Comparison of ENCODE assay signal across 7 mouse cellular contexts in the genomic region with DNA sequence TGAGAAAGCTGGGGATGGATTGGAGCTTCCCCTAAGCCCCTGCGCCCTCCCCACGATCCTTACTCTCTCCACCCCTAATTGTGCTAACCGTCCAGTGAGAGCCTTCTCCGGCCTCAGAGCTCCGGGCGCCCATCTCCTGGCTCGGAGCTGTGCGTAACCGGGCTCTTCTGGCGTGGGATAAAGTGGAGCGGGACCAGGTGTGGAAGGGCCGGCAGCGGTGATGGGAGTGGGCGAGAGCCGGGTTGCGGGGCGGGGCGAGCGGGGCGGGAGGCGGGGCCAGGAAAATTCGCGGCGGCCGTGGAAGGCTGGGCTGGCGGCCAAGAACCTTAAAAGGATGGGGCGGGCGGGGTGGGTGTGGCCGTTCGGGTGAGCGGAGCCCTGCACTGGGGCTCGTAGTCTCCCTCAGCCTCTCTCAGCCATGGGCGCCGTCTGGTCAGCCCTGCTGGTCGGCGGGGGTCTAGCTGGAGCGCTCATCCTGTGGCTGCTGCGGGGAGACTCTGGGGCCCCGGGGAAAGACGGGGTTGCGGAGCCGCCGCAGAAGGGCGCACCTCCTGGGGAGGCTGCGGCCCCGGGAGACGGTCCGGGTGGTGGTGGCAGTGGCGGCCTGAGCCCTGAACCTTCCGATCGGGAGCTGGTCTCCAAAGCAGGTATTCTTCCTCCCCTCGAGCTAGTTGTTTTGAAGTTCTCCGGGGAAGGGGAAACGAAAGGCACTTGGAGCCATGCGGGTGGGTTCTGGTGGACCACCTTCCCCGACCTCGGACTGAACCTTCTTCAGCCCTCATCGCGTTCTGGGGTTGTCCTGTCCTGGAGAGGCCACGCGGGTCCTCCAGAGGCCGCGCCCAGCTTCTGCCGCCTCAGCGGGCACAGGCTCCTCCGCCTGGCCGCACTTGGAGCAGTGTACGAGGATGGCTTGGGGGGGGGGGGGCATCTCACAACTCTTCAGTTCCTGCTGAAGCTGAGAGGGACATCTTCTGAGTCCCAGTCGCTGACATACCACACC. TPM values are rescaled to one million over a fixed set of nuclear protein-coding genes. Genes with fewer than 3 reads are reported as not detected.
DNase-seq lines count a peak whose midpoint lies in the region; ATAC-seq and TF ChIP-seq lines count a peak whose summit lies in the region.

A gene (plus strand): TSS at position 351 of the 1,000 bp plus-strand sequence.

- peaks cover 16% of the 10 kb centered on the region for H3K27me3 ChIP-seq in liver, embryonic 11.5 days (replicated peaks; ENCODE audit: control insufficient read depth, insufficient read depth, low read length)
- H3K27me3 ChIP-seq in splenic B cell, adult 2 months (ENCODE audit: control insufficient read depth, insufficient read depth, low read length, poor library complexity, severe bottlenecking) = no peaks in the 10 kb centered on the region

- TF ChIP-seq CTCF in brain, embryonic 14.5 days (IDR thresholded peaks at IDR 0.05; ENCODE audit: borderline replicate concordance, extremely low read depth, insufficient read depth, insufficient read length) = no peak

- DNase-seq in NIH3T3 (ENCODE audit: low read depth) = peak; percentile 78
- peak; percentile 79 for DNase-seq in brain, embryonic 14.5 days (ENCODE audit: low read depth)
- peak; percentile 78 for DNase-seq in gastrocnemius, postnatal 14 days
- peak; percentile 67 for DNase-seq in induced T-regulatory cell, adult 2 months (ENCODE audit: low read depth)
- peak; percentile 75 for DNase-seq in liver, embryonic 11.5 days (ENCODE audit: low spot score)
- peak; percentile 25 for DNase-seq in splenic B cell, adult 2 months (ENCODE audit: low read depth, low spot score)

- intact Hi-C loops in gastrocnemius, postnatal 14 days (cut with DNase I; ENCODE audit: low total_unique reads) = no loop called here

- peak within 1 kb of the TSS; percentile 84 for H3K4me2 ChIP-seq in liver, embryonic 11.5 days

- ATAC-seq in liver, embryonic 11.5 days (replicated peaks; ENCODE audit: low FRiP score) = peak; percentile 81
- ATAC-seq in monocyte, adult 5-6 weeks (replicated peaks; ENCODE audit: insufficient number of reproducible peaks, low FRiP score, low TSS enrichment, poor library complexity, severe bottlenecking) = peak; percentile 28; the same call in 1 of the 2 replicates

- 2% methylated on average over 69 of the region's 69 CpGs for WGBS in liver, embryonic 11.5 days

- peak within 1 kb of the TSS; percentile 64 for H3K4me3 ChIP-seq in liver, embryonic 11.5 days (ENCODE audit: low read depth, low read length)

- no peaks in the 10 kb centered on the region for H3K9me3 ChIP-seq in liver, embryonic 11.5 days (ENCODE audit: control insufficient read depth, low read length)

- H3K4me1 ChIP-seq in liver, embryonic 11.5 days (replicated peaks; ENCODE audit: control insufficient read depth, insufficient read depth, low read length) = no peaks in the 10 kb centered on the region; the same call in 1 of the 2 replicates

- H3K27ac ChIP-seq in liver, embryonic 11.5 days (ENCODE audit: low read depth, low read length) = no peak within 1 kb of the TSS

- H3K36me3 ChIP-seq in liver, embryonic 11.5 days (ENCODE audit: control insufficient read depth, insufficient read depth, low read length) = no peaks in the 10 kb centered on the region
- no peaks in the 10 kb centered on the region for H3K36me3 ChIP-seq in splenic B cell, adult 2 months (ENCODE audit: control insufficient read depth, insufficient read depth, low read length, poor library complexity, severe bottlenecking)

- no peak for TF ChIP-seq POLR2A in brain, embryonic 14.5 days (IDR thresholded peaks at IDR 0.05; ENCODE audit: borderline replicate concordance, extremely low read depth, insufficient read depth, insufficient read length, poor library complexity, severe bottlenecking)

- no peak within 1 kb of the TSS; the same call in 1 of the 2 replicates for H3K9ac ChIP-seq in liver, embryonic 11.5 days (ENCODE audit: low read depth, low read length)

RNA-seq across cellular contexts. Expression of the gene that starts here (rescaled TPM):
- 2.0 and 3.7 TPM in 2 replicates for polyA plus RNA-seq in brain, embryonic 14.5 days (2012; rRNA removed)
- 100 to 1,000 TPM in 1 of 2 experiments, 10 to 100 TPM in 1; 84.1 to 108 TPM for total RNA-seq in gastrocnemius, postnatal 14 days (2021)
- 6.8 and 8.4 TPM in 2 replicates for polyA plus RNA-seq in liver, embryonic 11.5 days (2014; fragmentation: Nextera tagmentation; extraction: Ambion mirVana)
- total RNA-seq in monocyte, adult 5-6 weeks (2017) = 0.49 to 2.0 TPM in 2 of 3 replicates, not detected in the other

Comparison
In these comparisons a context has a peak if more than half of its experiments do, and no peak if none do; other contexts are left out.
1. RNA of the gene that starts here (total RNA-seq): 84.1 to 108 TPM in gastrocnemius, postnatal 14 days; 0.49 to 2.0 TPM in monocyte, adult 5-6 weeks; every median in the first group is over 10 times any median in the second.
2. DNase-seq: peak in every context shown above with its lines; median percentile 79 in brain, embryonic 14.5 days; 78 in NIH3T3; 78 in gastrocnemius, postnatal 14 days; 75 in liver, embryonic 11.5 days; 67 in induced T-regulatory cell, adult 2 months; 25 in splenic B cell, adult 2 months.